ENCODE assay signal across 8 mouse cellular contexts in genomic region chr10:74925324-74925723, GRCm38 (mm10). TPM values are rescaled to one million over a fixed set of nuclear protein-coding genes. Genes with fewer than 3 reads are reported as not detected.
DNase-seq lines count a peak whose midpoint lies in the region; ATAC-seq and TF ChIP-seq lines count a peak whose summit lies in the region.

No protein-coding gene starts in this region.

- 0 out of 2 replicates have a peak overlapping the region, but pooled peaks have one; percentile 3 for H3K4me3 ChIP-seq in embryonic facial prominence, embryonic 13.5 days
- peak overlapping the region; percentile 36 for H3K4me3 ChIP-seq in hindbrain, embryonic 10.5 days
- H3K4me3 ChIP-seq in lung, adult 2 months (replicated peaks; ENCODE audit: extremely low read depth, low read depth, low read length): no peak overlapping the region
- H3K4me3 ChIP-seq in neural tube, embryonic 15.5 days (replicated peaks): peak overlapping the region; percentile 30

- H3K27me3 ChIP-seq in embryonic facial prominence, embryonic 13.5 days: peaks cover 6% of the 10 kb centered on the region; the same call in 1 of the 2 replicates
- no peaks in the 10 kb centered on the region for H3K27me3 ChIP-seq in hindbrain, embryonic 10.5 days (ENCODE audit: insufficient read depth, poor library complexity, severe bottlenecking)
- H3K27me3 ChIP-seq in neural tube, embryonic 15.5 days (replicated peaks): 0 out of 2 replicates have a peak, but pooled peaks cover 2% of the 10 kb centered on the region

- no peak overlapping the region for H3K27ac ChIP-seq in embryonic facial prominence, embryonic 13.5 days
- H3K27ac ChIP-seq in hindbrain, embryonic 10.5 days: no peak overlapping the region
- no peak overlapping the region for H3K27ac ChIP-seq in neural tube, embryonic 15.5 days (replicated peaks)

- ATAC-seq in CD4-positive, CD25-positive, alpha-beta regulatory T cell, adult 4 months: peak; percentile 31
- no peak for ATAC-seq in embryonic facial prominence, embryonic 13.5 days (ENCODE audit: insufficient number of reproducible peaks, insufficient read depth, low FRiP score, low TSS enrichment, low read depth)
- no peak for ATAC-seq in neural tube, embryonic 15.5 days (ENCODE audit: low FRiP score)

- WGBS in embryonic facial prominence, embryonic 13.5 days: 15% methylated on average over 21 of the region's 21 CpGs
- 16% methylated on average over 21 of the region's 21 CpGs for WGBS in hindbrain, embryonic 10.5 days
- WGBS in lung, adult 2 months: 11% methylated on average over 21 of the region's 21 CpGs
- 12% methylated on average over 21 of the region's 21 CpGs for WGBS in neural tube, embryonic 15.5 days

- H3K4me1 ChIP-seq in embryonic facial prominence, embryonic 13.5 days: 0 out of 2 replicates have a peak, but pooled peaks cover 4% of the 10 kb centered on the region
- peaks cover 11% of the 10 kb centered on the region for H3K4me1 ChIP-seq in hindbrain, embryonic 10.5 days (replicated peaks)
- no peaks in the 10 kb centered on the region for H3K4me1 ChIP-seq in lung, adult 2 months (ENCODE audit: control insufficient read depth, insufficient read depth, low read length)
- H3K4me1 ChIP-seq in neural tube, embryonic 15.5 days: peaks cover 9% of the 10 kb centered on the region

- TF ChIP-seq POLR2A in lung, adult 2 months (IDR thresholded peaks at IDR 0.05; ENCODE audit: borderline replicate concordance, extremely low read depth, low read depth, low read length): no peak

- H3K4me2 ChIP-seq in embryonic facial prominence, embryonic 13.5 days: peak overlapping the region; percentile 50
- H3K4me2 ChIP-seq in neural tube, embryonic 15.5 days: peak overlapping the region; percentile 58

- DNase-seq in adrenal gland, postnatal 10 days: peak; percentile 71
- DNase-seq in hindbrain, embryonic 10.5 days (ENCODE audit: low spot score): peak; percentile 57
- DNase-seq in layer of hippocampus, adult 9-11 months: peak; percentile 76
- DNase-seq in lung, adult 2 months: peak; percentile 36
- DNase-seq in urinary bladder, postnatal 10 days (ENCODE audit: low spot score): no peak

- no peak overlapping the region for H3K9ac ChIP-seq in embryonic facial prominence, embryonic 13.5 days
- H3K9ac ChIP-seq in neural tube, embryonic 15.5 days (replicated peaks): no peak overlapping the region

- peak; percentile 63 for TF ChIP-seq CTCF in lung, adult 2 months (IDR thresholded peaks at IDR 0.05; ENCODE audit: insufficient read depth, low read length)

- H3K9me3 ChIP-seq in embryonic facial prominence, embryonic 13.5 days: no peaks in the 10 kb centered on the region
- H3K9me3 ChIP-seq in hindbrain, embryonic 10.5 days: no peaks in the 10 kb centered on the region
- no peaks in the 10 kb centered on the region for H3K9me3 ChIP-seq in neural tube, embryonic 15.5 days (replicated peaks)

- no peaks in the 10 kb centered on the region for H3K36me3 ChIP-seq in embryonic facial prominence, embryonic 13.5 days
- H3K36me3 ChIP-seq in hindbrain, embryonic 10.5 days: no peaks in the 10 kb centered on the region
- no peaks in the 10 kb centered on the region for H3K36me3 ChIP-seq in neural tube, embryonic 15.5 days

RNA-seq across cellular contexts. Expression of gene Gnaz, which starts 41.7 kb away (rescaled TPM):
- polyA plus RNA-seq in CD4-positive, CD25-positive, alpha-beta regulatory T cell, adult 4 months (2017; shearing (Covaris generic)): not detected
- total RNA-seq in adrenal gland, postnatal 10 days (2021): 1 to 10 TPM; 2.0 to 4.8 TPM
- 3.5 and 4.1 TPM in 2 replicates for polyA plus RNA-seq in embryonic facial prominence, embryonic 13.5 days (2015; fragmentation: Nextera tagmentation; extraction: Ambion mirVana)
- 9.9 and 15.0 TPM in 2 replicates for polyA plus RNA-seq in hindbrain, embryonic 10.5 days (2016; fragmentation: Nextera tagmentation; extraction: Ambion mirVana)
- polyA plus RNA-seq in lung, adult 2 months (2012; rRNA removed): 3.0 and 4.6 TPM in 2 replicates
- polyA plus RNA-seq in neural tube, embryonic 15.5 days (2015; fragmentation: Nextera tagmentation; extraction: Ambion mirVana): 70.2 and 87.5 TPM in 2 replicates
